Mouse (Mus musculus): ENCODE results near the gene Dus1l.
"Not testable (repeated sequence)": the region's sequence is repeated elsewhere in the genome, so short reads cannot be mapped to it uniquely, and the experiment has no call there.

Dus1l gene

DNA sequence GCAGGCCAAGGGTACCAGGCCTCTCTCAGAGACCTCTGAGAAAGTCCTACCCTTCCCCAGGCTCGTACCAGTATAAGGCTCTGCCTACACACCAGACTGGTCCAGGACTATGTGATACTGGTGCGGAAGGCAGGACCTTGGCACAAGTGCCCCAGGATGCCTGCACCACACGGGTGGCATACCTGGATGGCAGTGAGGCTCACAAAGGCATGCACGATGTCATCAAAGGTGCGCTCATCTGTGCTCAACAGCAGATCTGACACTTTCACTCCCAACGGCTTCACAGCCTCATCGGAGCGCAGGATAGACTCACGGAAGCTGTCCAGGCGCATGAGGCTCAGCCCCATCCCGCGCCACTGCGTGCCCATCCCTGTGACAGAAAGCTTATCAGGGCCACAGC is 22.0 kb upstream of the Dus1l start:
- DNase-seq: no peak

DNA sequence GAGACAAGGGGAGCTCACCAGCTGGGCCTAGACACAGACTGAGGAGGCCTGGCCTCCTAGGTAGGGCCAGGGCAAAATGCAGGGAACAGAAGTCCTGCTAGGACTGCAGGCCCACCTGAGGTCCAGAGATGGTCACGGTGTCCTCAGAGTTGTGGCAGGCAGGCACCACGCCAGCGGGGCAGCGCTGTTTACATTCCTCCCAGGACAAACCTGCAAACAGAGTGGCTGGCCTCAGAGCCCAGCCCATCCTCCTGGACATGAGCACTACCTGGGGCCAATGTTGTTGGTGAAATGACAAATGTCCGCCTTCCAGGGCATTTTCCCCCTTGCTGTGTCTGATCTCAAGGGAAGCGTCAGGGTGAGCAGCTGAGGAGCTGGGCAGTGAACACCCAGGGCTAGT is 21.2 kb upstream of the Dus1l start:
- no peak for DNase-seq

DNA sequence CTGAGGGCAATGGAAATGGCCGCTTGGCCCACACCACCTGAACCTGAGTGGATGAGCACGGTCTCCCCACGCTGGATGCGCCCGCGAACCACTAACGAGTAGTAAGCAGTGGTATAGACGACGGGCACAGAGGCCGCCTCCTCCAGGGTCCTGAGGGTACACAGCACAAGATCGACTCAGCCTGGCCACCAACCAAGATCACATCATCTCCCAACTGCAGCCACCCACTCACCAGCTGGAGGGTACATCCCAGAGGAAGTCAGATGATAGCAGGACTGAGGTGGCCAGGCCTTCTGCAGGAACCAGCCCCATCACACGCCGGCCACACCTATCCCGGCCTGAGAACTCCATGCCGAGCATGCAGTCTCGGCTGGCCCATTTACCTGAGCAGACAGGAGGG is 15.9 kb upstream of the Dus1l start:
- DNase-seq: peak; percentile 54

DNA sequence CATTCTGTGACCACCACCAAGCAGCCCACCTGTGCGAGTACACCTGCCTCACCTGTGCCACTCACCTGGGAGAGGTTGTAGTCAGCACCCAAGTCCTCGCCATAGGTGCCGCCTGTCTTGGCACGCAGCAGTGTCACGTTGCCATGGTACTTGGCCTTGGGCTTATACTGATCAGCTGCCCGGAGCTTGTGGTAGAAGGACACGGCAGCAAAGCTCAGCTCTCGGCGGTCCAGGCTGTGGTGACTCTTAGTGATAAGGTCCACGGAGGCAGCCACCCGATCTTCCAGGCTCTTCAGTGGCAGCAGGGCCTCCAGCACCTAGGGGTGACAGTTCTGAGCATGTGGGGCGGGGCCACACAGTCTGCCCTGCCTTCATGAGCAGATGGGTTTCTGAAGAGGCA is 11.8 kb upstream of the Dus1l start:
- DNase-seq: no peak

DNA sequence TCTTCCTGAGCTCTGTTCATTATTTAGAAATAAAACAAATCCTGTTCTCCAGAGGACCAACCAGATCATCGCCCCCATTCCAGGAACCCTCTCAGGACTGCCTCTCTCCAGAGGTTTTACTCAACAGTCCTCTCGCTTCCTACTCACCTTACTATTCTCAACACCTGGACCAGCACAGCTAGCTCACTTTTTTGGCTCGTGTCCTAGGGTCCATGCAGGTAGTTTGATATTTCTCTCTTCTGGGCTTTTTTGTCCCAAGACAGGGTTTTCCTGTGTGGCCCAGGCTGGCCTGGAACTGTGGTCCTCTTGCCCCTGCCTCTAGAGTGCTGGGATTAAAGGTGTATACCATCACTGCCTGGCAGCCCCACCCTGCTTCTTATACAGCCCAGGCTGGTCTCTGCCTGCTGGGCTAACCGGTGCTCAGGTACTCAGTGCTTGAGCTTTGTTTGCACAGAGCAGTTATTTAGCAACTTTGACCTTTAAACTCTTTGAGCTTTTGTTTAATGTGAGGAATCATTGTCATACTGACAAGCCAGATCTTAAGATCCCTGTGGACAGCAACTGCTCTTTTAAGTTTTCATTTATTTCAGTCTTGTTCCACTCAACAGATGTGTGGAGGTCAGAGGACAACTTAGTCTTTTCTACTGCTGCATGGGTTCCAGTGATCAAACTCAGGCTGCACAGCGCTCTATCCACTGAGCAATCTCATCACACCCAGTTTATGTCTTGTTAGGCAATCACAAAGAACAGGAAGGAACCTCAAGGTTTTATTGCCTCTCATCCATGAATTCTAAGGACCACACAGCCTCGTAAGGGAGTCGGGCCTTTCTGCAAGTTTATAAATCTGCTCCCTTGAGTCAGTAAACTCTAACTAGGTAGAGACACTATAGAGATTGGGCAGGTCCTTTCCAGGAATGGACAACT is 9.4 kb upstream of the Dus1l start:
- no peak for DNase-seq

DNA sequence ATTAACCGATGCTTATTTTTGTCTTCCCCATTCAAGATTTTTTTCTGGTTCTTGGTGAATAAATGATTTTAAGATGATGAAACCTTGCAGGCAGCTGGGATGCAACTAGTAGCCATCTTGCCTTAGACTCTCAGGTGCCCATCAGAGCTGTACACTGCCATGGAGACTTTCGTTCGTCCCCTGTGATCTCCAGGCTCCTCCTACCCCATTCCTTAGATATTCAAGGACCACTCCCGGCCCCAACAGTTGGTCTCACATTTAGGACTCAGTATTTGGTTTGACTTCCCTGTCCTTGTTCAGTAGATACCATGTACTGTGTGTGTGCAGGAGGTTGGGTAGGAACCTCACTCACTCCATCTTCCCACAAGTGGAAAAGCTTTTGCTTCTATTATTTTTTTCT is 8.6 kb upstream of the Dus1l start:
- no peak for DNase-seq

DNA sequence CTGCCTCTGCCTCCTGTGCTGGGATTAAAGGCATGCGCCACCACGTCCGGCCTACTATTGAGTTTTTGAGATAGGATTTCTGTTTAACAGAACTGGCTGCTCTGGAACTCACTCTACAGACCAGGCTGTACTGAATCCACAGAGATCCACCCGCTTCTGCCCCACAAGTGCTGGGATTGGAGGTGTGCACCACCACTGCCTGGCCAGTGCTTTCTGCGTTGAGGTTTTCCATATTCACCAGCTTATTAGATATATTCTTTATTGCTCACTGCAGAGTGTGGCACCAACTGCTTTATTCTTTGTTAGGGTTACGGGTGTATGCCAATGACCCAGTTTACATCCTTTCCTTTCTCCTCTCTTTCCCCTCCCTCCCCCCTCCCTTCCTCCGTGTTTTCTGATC is 8.1 kb upstream of the Dus1l start:
- no peak for DNase-seq

DNA sequence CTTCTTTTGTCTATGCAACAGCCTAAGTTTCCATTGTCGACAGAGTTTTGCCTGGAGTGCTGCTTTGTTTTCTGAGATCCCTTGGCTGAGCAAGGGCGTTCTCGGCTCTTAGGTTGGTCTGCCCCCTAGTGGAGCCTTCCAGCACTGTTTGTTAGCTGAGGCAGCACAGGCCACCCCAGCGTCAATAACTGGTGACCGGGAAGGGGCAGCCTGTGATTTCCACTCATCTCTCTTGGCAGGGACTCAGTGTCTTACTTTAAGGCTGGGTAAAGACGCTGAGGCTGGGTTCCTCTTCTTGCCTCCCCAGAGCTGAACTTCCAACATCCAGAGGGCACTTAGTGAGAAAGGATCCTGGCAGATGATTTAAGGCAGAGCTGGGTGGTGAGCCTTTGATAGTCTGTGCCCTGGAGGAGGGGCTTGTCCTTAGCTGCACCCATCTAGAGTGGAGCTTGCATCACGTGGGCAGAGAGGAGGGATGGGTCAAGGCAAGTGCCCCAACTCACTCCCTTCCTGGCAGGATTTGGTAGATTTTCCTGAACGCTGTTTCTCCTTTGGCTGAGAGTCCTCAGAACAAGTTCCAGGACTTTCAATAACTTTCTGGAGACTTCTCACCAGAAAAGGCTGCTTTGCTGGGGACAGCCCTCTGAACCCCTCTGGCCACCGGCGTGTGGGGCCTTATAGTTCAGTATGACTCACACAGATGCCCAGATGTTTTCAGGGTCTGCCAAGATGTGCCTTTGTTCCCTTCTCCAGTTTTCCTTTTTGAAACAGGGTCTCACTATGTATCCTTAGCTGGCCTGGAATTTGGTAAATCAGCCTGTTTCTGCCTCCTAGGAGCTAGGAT is 4.1 kb upstream of the Dus1l start:
- DNase-seq: peak; percentile 81

DNA sequence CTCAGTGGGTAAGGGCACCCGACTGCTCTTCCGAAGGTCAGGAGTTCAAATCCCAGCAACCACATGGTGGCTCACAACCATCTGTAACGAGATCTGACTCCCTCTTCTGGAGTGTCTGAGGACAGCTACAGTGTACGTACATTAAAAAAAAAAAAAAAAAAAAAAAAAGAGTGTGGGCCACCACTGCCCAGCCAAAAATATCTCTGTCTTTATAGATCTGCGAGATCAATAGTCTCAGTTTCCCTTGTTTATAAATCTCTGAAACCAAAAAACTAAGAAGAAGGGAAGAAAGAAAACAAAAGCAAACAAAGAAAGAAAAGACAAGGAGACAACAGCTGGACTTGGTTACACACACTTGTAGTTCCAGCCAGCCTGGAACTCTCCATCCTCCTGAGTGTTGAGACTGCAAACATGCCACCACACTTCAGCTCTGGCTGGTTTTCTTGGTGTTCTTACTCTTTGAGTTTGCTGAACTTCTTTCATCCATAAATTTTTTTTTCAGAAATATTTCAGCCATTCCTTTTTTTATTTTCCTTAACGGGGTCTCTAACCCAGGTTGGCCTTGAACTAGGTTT is 3.2 kb upstream of the Dus1l start:
- DNase-seq: no peak

DNA sequence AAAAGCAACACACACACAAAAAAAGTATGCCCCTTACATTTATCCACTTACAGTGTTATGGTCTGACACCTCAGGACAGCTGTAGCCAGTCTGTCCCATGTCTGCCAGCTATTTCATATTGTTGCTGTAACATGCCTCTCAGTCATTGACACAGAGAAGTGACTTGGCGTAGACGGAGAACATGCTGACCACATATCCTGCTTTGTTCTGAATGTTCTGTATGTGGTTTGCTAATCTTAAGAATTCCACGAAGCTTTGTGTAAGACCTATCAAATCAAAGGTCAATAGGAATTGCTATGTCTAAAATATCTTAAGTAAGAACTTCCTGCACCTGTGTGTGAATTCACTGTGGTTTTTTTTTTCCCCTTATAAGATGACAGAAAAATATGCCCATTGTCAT is 2.0 kb upstream of the Dus1l start:
- no peak for DNase-seq

DNA sequence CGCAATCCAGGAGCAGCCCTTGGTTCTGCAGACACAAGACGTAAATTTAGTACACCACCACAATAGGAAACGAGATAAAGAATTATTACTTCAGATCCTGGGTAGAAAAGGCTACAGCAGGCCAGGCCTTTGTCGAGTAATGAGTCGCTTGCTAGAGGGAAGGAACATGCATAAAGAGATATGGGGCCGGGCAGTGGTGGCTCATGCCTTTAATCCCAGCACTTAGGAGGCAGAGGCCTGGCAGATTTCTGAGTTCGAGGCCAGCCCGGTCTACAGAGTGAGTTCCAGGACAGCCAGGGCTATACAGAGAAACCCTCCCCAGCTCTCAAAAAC is 377 bp upstream of the Dus1l start:
- no peak for DNase-seq

DNA sequence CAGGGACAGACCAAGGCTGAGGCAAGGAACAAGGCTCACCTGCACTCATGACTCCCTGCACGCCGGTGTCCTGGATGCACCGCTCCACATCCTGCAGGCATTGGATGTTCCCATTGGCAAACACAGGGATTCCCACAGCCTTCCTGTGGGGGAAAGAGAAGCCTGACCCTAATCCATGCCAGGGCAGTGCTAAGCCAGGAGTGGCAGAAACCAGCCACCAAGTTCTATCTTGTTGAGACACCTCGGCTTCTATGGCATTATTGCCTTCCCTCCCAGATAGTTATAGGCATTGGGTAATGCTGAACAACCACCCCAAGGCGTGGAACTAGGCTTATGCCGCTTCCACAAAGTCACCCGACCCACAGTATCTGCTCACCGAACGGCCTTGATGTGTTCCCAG is 3.6 kb downstream of the Dus1l start:
- DNase-seq: no peak

DNA sequence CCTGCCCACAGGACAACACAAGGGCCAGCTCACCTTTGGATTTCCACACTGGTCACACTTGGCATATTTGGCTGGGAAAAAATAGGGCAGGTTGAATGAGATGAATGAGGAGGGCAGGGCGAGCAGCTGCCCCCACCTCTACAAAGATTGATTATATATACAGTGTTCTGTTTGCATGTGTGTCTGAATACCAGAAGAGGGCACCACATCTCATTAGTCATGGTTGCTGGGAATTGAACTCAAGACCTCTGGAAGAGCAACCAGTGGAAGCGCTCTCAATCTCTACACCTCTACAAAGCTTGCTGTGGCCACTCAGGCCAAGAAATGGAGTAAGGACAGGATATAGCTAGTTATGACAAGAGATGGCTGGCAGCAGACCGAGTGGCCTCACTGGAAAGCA is 6.4 kb downstream of the Dus1l start:
- DNase-seq: no peak

DNA sequence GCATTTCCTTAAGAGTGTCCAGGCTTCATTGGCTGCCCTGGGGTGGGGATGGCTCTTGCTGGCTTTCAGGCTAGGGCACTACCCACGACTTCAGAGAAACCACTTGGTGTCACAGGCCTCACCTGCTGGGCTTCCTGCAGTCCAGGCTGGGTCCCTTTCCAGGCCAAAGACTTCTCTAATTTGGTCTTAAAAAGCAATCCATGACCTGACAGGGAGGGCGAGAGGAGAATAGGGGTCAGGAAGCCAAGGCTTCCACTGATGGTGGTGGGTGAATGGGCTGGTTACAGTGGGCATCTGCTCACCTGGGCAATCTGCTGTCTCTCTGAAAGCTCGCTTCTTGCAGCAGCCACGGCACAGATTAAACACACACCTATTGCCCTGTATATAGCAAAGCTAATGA is 6.8 kb downstream of the Dus1l start:
- DNase-seq: no peak

DNA sequence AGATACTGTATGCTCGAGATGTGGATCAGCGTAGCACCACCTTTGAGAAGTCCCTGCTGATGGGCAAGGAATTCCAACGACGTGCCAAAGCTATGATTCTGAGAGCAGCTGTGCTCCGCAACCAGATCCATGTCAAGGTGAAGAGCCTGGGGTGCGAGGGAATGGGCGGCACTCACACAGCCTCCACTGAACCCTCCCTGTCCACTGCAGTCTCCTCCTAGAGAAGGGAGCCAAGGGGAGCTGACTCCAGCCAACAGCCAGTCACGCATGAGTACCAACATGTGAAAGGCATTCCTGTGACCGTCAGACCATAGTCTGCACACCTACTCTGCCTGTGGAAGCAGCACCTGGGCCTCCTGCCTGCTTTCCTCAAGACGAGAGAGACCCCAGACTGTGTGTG is 7.7 kb downstream of the Dus1l start:
- DNase-seq: not testable (repeated sequence)

DNA sequence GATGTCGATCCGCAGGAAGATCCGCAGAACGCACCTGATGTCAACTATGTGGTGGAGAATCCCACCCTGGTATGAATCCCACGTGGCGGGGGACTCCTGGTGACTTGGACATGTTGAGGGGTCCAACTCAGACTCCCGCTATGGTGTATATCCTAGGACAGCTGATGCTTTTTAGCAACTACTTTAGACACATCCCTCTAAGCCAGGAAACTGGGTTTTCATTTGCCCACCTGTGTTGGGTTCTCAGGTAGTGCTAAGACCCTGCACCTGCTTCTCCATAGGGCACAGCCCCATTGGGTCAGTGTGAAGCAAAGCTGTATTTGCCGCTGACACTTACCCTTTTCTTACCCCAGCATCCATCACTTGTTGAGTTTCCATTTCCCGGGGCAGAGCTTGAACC is 11.1 kb downstream of the Dus1l start:
- DNase-seq: no peak

DNA sequence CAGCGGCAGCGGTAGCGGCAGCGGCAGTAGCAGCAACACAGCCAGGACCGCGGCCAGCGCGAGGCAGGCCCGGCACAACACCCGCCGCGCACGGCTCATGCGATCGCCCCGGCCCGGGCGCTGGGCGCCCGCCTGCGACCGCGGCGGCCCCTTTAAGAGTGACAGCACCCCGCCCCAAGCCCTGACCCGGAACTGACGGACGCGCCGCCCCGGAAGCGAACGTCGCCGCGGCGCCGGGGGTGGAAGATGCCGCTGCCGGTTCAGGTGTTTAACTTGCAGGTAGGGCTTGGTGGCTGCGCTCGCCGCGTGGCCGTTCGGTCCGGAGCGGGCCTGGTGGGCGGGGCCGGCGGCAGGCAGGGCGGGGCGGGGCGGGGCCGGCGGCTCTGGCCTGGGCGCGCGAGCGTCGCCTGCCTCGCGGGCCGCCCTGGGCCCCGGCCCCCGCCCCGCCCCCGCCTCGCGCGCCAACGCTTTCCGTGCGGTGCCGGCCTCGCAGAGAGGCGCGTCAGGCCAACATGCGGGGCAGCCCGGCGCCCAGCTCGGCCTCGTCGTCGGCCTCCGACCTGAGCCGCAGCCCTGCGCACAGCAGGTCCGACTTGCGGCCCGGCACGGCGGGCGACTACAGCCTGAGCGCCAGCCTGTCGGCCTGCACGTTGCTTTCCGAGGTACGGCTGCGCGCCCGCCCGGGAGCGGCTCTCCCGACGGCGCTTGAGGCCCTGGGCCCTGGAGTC is 12.0 kb downstream of the Dus1l start, which contains the start of the genes Rfng and Gps1:
Gene Rfng (minus strand): TSS at position 144 of the 728 bp plus-strand sequence.
Gene Gps1 (plus strand): TSS at position 209 of the 728 bp plus-strand sequence.
- peak; percentile 72 for DNase-seq

DNA sequence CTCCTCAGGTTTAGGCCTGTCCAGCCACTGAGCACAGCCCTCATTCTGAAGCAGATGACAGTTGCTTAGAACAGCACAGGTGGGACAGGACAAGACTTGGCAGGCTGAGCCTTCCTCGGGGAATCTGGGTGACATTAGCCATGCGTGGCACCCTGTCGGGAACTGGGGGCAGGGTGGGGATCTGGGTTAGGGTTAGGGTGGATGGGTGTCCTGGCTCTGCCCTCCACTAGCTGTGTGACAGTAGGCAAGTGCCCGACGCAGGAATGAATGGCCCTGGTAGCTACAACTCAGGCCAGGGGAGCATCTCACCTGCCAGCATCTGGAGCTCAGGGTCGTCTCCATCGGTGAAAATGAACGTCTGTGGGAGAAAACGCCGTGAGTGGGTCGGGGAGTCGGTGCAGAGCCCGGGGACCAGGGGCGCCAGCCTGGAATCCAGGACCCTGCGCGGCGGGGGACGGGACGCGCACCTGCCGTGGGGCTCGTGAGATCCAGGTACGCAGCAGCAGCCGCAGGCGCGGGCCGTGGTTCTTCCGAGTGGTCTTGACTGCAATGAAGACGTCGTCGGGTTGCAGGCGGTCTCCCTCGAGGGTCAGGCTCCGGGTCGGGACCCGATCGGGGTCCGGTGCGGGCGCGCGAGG is 12.7 kb downstream of the Dus1l start:
- DNase-seq: no peak

DNA sequence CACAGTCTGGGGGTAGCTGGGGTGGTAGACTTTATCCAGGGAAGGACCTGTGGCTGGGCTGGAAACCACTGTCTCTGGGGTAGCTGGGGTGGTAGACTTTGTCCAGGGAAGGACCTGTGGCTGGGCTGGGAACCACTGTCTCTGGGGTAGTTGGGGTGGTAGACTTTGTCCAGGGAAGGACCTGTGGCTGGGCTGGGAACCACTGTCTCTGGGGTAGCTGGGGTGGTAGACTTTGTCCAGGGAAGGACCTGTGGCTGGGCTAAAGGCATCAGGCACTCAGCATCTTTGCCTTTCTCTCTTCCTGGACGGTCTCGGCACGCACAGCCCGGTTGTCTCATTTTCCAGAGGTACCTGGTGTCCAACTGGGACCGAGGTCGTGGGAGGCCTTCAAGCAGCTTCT is 14.8 kb downstream of the Dus1l start:
- DNase-seq: not testable (repeated sequence)

DNA sequence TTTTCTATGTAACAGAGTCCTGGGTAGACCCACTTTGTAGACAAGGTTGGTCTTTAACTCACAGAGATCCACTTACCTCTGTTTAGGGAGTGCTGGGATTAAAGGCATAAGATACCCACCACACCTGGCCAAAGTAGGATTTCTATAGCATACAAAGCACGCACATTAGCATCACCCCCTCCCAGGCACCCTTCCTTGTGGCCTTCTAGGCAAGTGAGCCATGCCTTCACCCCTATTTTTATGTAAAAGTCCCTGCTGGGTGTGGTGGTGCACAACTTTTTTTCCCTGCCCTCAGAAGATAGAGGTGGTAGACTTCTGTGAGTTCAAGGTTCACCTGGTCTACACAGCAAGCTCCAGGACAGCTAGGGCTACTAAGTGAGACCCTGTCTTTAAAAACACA is 16.3 kb downstream of the Dus1l start:
- no peak for DNase-seq

DNA sequence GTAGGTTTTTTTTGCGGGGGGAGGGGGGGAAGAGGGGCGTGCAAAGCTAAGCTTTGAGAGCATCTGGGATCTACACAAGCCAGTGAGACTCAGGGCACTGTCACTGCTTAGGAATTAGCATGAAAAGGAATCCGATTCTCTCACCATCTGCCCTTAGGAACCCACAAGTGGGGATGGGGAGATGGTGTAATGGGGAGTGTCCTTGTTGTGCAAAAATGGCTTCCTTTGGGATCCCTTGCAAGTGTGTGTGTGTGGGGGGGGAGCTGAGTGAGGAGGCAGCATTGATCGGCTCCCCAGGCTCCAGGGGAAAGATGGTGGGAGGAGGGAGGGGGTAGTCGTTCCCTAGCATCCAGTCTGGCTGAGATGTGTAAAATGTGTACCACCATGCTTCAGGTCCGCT is 19.1 kb downstream of the Dus1l start:
- DNase-seq: no peak

DNA sequence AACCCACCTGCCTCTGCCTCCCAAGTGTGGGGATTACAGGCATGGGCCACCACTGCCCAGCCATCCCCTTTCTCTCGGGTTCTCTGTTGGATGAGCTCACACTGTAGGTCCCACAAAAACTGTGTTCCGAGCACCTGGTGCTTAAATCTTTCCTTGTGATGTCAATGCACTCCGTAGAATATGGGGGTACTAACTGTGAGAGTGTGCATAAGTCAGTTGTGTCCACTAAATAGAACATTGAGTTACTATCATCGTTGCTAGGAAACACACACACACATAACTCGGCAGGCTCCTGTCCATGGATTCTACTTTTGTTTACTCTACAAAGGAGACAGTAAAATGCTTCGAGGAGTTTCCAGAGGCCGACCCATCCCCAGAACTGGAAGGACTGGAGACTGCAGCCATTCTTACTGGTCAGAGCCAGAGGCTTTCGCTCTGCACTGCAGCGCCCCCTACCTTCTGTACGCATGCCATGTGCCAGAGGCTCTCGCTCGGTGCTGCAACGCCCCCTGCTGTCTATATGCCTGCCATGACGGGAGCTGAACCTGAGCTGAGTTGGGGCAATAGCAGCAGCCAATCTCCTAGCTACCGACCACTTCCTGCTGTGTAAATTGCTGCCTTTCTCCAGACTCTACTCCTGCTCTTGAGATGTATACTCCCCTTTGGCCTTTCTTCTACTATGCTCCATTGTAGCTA is 20.3 kb downstream of the Dus1l start:
- peak; percentile 84 for DNase-seq
